Comparison of ENCODE assay signal across 14 mouse cellular contexts in the genomic region with DNA sequence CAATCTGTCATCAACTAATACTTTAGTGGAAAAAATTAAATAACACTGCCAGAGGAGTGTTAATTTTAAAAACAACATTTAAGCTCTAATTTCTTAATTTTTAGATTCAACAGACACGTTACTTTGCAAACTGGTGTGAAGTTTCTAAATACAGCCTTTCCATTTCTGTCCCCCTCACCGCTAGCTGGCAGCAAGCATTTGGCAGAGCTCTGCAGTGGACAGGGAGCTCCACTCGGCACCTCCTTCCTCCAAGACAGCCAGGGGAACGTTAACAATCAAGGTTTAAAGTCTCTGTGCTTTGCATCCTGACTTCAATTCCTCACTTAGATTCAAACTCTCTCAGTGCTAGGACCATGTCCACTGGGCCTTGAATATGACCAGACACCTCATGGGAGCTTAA.
DNase-seq lines count a peak whose midpoint lies in the region; ATAC-seq and TF ChIP-seq lines count a peak whose summit lies in the region.
"Had no signal": no experiment of that assay in that cellular context is flagged by ENCODE, and none has a peak within 500 bp of the region (broad histone marks: within the 10 kb centered on the region; RNA-seq: fewer than 3 reads in every experiment).

No protein-coding gene starts in this region.

- no peaks in the 10 kb centered on the region for H3K27me3 ChIP-seq in heart, embryonic 14.5 days (ENCODE audit: control insufficient read depth, insufficient read depth, low read length)
- H3K27me3 ChIP-seq in stomach, postnatal 0 days (ENCODE audit: control insufficient read depth, insufficient read depth, low read length): no peaks in the 10 kb centered on the region
- H3K27me3 ChIP-seq: midbrain, embryonic 12.5 days had no signal

- no peak overlapping the region; the same call in 1 of the 2 replicates for H3K9ac ChIP-seq in heart, embryonic 14.5 days (ENCODE audit: low read length)
- no peak overlapping the region for H3K9ac ChIP-seq in stomach, postnatal 0 days (ENCODE audit: low read length)
- H3K9ac ChIP-seq: liver, embryonic 15.5 days; midbrain, embryonic 12.5 days had no signal

- H3K9me3 ChIP-seq in heart, embryonic 14.5 days (ENCODE audit: control insufficient read depth, low read length): no peaks in the 10 kb centered on the region
- no peaks in the 10 kb centered on the region for H3K9me3 ChIP-seq in stomach, postnatal 0 days (ENCODE audit: control insufficient read depth, low read length)
- H3K9me3 ChIP-seq: forebrain, embryonic 10.5 days; limb, embryonic 10.5 days; liver, embryonic 15.5 days; midbrain, embryonic 12.5 days had no signal

- no peak for ATAC-seq in heart, embryonic 14.5 days (ENCODE audit: insufficient number of reproducible peaks, insufficient read depth, low FRiP score, low read depth)
- ATAC-seq in stomach, postnatal 0 days (ENCODE audit: low FRiP score, low TSS enrichment): no peak
- ATAC-seq: hindbrain, embryonic 16.5 days had no signal

- no peak for TF ChIP-seq EP300 in stomach, postnatal 0 days (optimal IDR thresholded peaks at IDR 0.05)

- no peak for TF ChIP-seq POLR2A in lung, adult 2 months (IDR thresholded peaks at IDR 0.05; ENCODE audit: borderline replicate concordance, extremely low read depth, low read depth, low read length)

- no peaks in the 10 kb centered on the region for H3K36me3 ChIP-seq in heart, embryonic 14.5 days (ENCODE audit: control insufficient read depth, insufficient read depth, low read length)
- H3K36me3 ChIP-seq in stomach, postnatal 0 days (ENCODE audit: control insufficient read depth, insufficient read depth, low read length): no peaks in the 10 kb centered on the region
- H3K36me3 ChIP-seq: forebrain, embryonic 10.5 days; limb, embryonic 10.5 days; liver, embryonic 15.5 days; midbrain, embryonic 12.5 days had no signal

- H3K4me2 ChIP-seq in heart, embryonic 14.5 days (ENCODE audit: low read length): peak overlapping the region; percentile 22; the same call in 1 of the 2 replicates
- no peak overlapping the region for H3K4me2 ChIP-seq in stomach, postnatal 0 days (replicated peaks; ENCODE audit: low read depth)
- H3K4me2 ChIP-seq: liver, embryonic 15.5 days; midbrain, embryonic 12.5 days had no signal

- TF ChIP-seq CTCF in lung, adult 2 months (IDR thresholded peaks at IDR 0.05; ENCODE audit: insufficient read depth, low read length): no peak
- peak; percentile 55 for TF ChIP-seq CTCF in stomach, postnatal 0 days (IDR thresholded peaks at IDR 0.05; ENCODE audit: low read depth)

- peak overlapping the region; percentile 17 to 51; a peak in 2 of 4 replicates for H3K27ac ChIP-seq in heart, embryonic 14.5 days (replicated peaks in 1 of 2; ENCODE audit: control insufficient read depth in 1 of 2, insufficient read depth in 1 of 2, low read depth in 2 of 2, low read length in 2 of 2)
- no peak overlapping the region for H3K27ac ChIP-seq in stomach, postnatal 0 days (replicated peaks)
- H3K27ac ChIP-seq: forebrain, embryonic 10.5 days; limb, embryonic 10.5 days; liver, embryonic 15.5 days; midbrain, embryonic 12.5 days had no signal

- H3K4me1 ChIP-seq in lung, adult 2 months (ENCODE audit: control insufficient read depth, insufficient read depth, low read length): no peaks in the 10 kb centered on the region
- peaks cover 31 to 43% of the 10 kb centered on the region in 2 experiments for H3K4me1 ChIP-seq in heart, embryonic 14.5 days (ENCODE audit: control insufficient read depth in 2 of 2, insufficient read depth in 2 of 2, low read length in 2 of 2)
- 0 out of 2 replicates have a peak, but pooled peaks cover 2% of the 10 kb centered on the region for H3K4me1 ChIP-seq in stomach, postnatal 0 days (replicated peaks; ENCODE audit: control insufficient read depth, insufficient read depth)
- H3K4me1 ChIP-seq: liver, embryonic 15.5 days had no signal

- 40% methylated on average over 4 of the region's 4 CpGs for whole genome bisulfite sequencing in lung, adult 2 months
- 16% methylated on average over 4 of the region's 4 CpGs for WGBS in heart, embryonic 14.5 days
- WGBS in stomach, postnatal 0 days: 37% methylated on average over 4 of the region's 4 CpGs

- H3K4me3 ChIP-seq in lung, adult 2 months (replicated peaks; ENCODE audit: extremely low read depth, low read depth, low read length): no peak overlapping the region
- H3K4me3 ChIP-seq in heart, embryonic 14.5 days (ENCODE audit: control insufficient read depth in 1 of 2, insufficient read depth in 1 of 2, low read depth in 1 of 2, low read length in 2 of 2): no peak overlapping the region
- H3K4me3 ChIP-seq in stomach, postnatal 0 days (ENCODE audit: low read depth, low read length): no peak overlapping the region
- H3K4me3 ChIP-seq: forebrain, embryonic 10.5 days; limb, embryonic 10.5 days; liver, embryonic 15.5 days; midbrain, embryonic 12.5 days had no signal

- peak; percentile 92 for DNase-seq in heart, adult 11 months
- no peak for DNase-seq in heart, adult 9 months (ENCODE audit: low spot score in 2 of 2)
- peak; percentile 30 for DNase-seq in lung, postnatal 10 days
- no peak for DNase-seq in lung, adult 2 months
- no peak for DNase-seq in stomach, postnatal 0 days (ENCODE audit: low spot score)
- no peak for DNase-seq in adrenal gland, postnatal 10 days
- DNase-seq: cerebellum, adult 9-10 months; thymus, adult 2 months had no signal

Comparison
In these comparisons a context has a peak if more than half of its experiments do, and no peak if none do; other contexts are left out.
1. DNase-seq: peak in heart, adult 11 months (single experiment) and lung, postnatal 10 days (single experiment); none in heart, adult 9 months (0 of 2), lung, adult 2 months (single experiment), stomach, postnatal 0 days (single experiment) and adrenal gland, postnatal 10 days (single experiment).